Mouse (Mus musculus) C2C12 (cell line): ENCODE data around the gene Aknad1. TPM values are rescaled to one million over a fixed set of nuclear protein-coding genes. Genes with fewer than 3 reads are reported as not detected.

Experiments
- H3K27me3 ChIP-seq: one replicate; pipeline ENCODE4 v1.6.1; 2011; ENCODE audit not compliant: control insufficient read depth, insufficient read depth, insufficient read length
- H3K36me3 ChIP-seq: one replicate; pipeline ENCODE4 v1.6.1; 2011; ENCODE audit not compliant: control insufficient read depth, insufficient read depth
- H3K4me3 ChIP-seq: one replicate; pipeline ENCODE4 v1.5.1; 2011; ENCODE audit warnings: mild to moderate bottlenecking, control low read depth; ENCODE audit not compliant: poor library complexity, insufficient read depth, severe bottlenecking
- H3K79me2 ChIP-seq: one replicate; pipeline ENCODE4 v1.6.1; 2011; ENCODE audit not compliant: control insufficient read depth, insufficient read depth
- H3K79me3 ChIP-seq: one replicate; pipeline ENCODE4 v1.6.1; 2011; ENCODE audit warnings: low read depth, control low read depth
- H3ac ChIP-seq: one replicate; pipeline ENCODE3; 2011; ENCODE audit warnings: low read depth; ENCODE audit not compliant: control insufficient read depth, insufficient read length
- CEBPB ChIP-seq: IDR thresholded peaks from one replicate; pipeline ENCODE4 v1.6.1; 2011; ENCODE audit warnings: low read depth, mild to moderate bottlenecking, control low read depth, moderate library complexity
- CTCF ChIP-seq: IDR thresholded peaks from one replicate; pipeline ENCODE4 v1.5.1; 2011; ENCODE audit not compliant: control insufficient read depth, insufficient read depth, insufficient read length
- FOSL1 ChIP-seq: IDR thresholded peaks from one replicate; pipeline ENCODE4 v1.8.0; 2011; ENCODE audit warnings: mild to moderate bottlenecking, low read length; ENCODE audit not compliant: poor library complexity, insufficient read depth, severe bottlenecking
- MAX ChIP-seq: IDR thresholded peaks from one replicate; pipeline ENCODE4 v1.6.1; 2011; ENCODE audit warnings: mild to moderate bottlenecking, control low read depth
- MYOD1 ChIP-seq: IDR thresholded peaks from one replicate; pipeline ENCODE4 v1.6.1; 2011; ENCODE audit warnings: low read depth; ENCODE audit not compliant: control insufficient read depth, insufficient read length
- MYOG ChIP-seq: IDR thresholded peaks from one replicate; pipeline ENCODE4 v1.6.1; 2011; ENCODE audit not compliant: control insufficient read depth, insufficient read length; ENCODE audit errors: extremely low read depth
- USF1 ChIP-seq: IDR thresholded peaks from one replicate; pipeline ENCODE4 v1.6.1; 2011; ENCODE audit warnings: low read depth, mild to moderate bottlenecking, control low read depth, moderate library complexity
- polyA plus RNA-seq: library from polyadenylated mRNA; unstranded; fragments of >200 nt; fragmentation: generic; extraction: Trizol; gene quantifications from one replicate; pipeline ENCODE4 v1.2.1, GENCODE M21; 2012; ENCODE audit warnings: missing spikeins

Gene Aknad1
- polyA plus RNA-seq, 1 experiment = 0.20 TPM

DNA sequence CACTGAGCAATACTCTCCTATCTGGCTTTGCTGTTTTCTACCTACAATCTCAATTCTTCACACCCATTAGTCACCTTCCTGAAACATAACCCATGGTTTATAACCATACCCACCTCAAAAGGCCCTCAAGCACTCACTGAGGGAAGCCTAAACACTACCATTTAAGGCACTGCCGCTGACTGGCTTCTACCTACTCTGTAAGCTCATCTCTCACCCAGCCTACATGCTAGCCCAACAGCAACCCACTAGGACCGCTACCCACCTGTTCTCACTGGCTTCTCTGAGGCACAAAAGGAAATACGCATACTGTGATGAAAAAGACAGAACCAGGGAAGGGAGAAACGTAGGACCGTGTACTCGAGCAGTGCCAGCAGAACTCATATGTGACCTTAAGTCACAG, 92.3 kb downstream of the Aknad1 start:
- Histone ChIP-seq H3K79me3 (peaks cover 56% of the 10 kb centered on the region), H3K36me3 (peaks cover 44% of the 10 kb centered on the region), H3ac (no peak overlapping the region), H3K79me2 (peaks cover 85% of the 10 kb centered on the region), H3K27me3 (no peaks in the 10 kb centered on the region), H3K4me3 (no peak overlapping the region)
- TF ChIP-seq MAX (no peak), MYOD1 (no peak), MYOG (no peak), CTCF (no peak), CEBPB (no peak), USF1 (no peak), FOSL1 (no peak)

Other genes with a start within 250 kb of the Aknad1 start
- gene 1700013F07Rik, start 205.5 kb upstream of the Aknad1 start, polyA plus RNA-seq = not detected
- gene 5330417C22Rik, start 203.1 kb upstream of the Aknad1 start, polyA plus RNA-seq = 0.01 TPM
- 13.0 TPM for gene Tmem167b, start 177.2 kb upstream of the Aknad1 start, polyA plus RNA-seq
- gene Taf13, start 168.0 kb upstream of the Aknad1 start, polyA plus RNA-seq = 12.3 TPM
- gene Wdr47, start 148.4 kb upstream of the Aknad1 start, polyA plus RNA-seq = 3.4 TPM
- gene Clcc1, start 85.7 kb upstream of the Aknad1 start, polyA plus RNA-seq = 19.8 TPM
- 29.0 TPM for gene Gpsm2, start 17.3 kb upstream of the Aknad1 start, polyA plus RNA-seq
- gene Stxbp3, start 100.9 kb downstream of the Aknad1 start, polyA plus RNA-seq = 12.3 TPM
- 0.01 TPM for gene Fndc7, start 150.3 kb downstream of the Aknad1 start, polyA plus RNA-seq
- gene Prpf38b, start 172.1 kb downstream of the Aknad1 start, polyA plus RNA-seq = 19.5 TPM
- 0.15 TPM for gene Henmt1, start 200.2 kb downstream of the Aknad1 start, polyA plus RNA-seq
- not detected for gene Gm9857, start 200.8 kb downstream of the Aknad1 start, polyA plus RNA-seq